Mouse (Mus musculus) activated CD4-positive, CD25-positive, alpha-beta regulatory T cell, adult 4 months (primary cell): ENCODE measurements around the gene Timm50. TPM values are rescaled to one million over a fixed set of nuclear protein-coding genes. Genes with fewer than 3 reads are reported as not detected.

Experiments
- ATAC-seq: one replicate; pipeline ENCODE4 v1.8.0; 2017
- polyA plus RNA-seq, 2 experiments: library from polyadenylated mRNA; unstranded; fragments of 100-300 nt; shearing (Covaris generic); gene quantifications; one replicate each; pipeline ENCODE4 v1.2.1; 2017

The Timm50 gene
- polyA plus RNA-seq, 2 experiments from 2014 or later = 31.2 to 41.1 TPM

DNA sequence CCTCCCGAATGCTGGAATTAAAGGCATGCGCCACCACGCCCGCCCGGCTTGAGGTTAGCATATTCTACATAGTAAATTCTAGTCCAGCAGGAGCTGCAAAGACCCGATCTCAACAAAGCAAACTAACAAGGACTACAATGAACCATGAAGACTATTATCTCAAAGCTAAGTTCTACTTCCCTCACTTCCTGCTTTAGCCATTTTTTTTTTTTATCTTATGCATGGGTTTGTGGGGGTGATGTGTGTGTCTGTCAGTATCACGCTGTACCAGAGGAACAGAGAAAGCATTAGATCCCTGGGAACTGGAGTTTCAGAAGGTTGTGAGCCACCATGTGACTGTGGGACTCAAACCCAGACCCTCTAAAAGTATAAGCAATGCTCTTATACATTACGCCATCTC, 13.4 kb upstream of the Timm50 start:
- ATAC-seq = no peak

DNA sequence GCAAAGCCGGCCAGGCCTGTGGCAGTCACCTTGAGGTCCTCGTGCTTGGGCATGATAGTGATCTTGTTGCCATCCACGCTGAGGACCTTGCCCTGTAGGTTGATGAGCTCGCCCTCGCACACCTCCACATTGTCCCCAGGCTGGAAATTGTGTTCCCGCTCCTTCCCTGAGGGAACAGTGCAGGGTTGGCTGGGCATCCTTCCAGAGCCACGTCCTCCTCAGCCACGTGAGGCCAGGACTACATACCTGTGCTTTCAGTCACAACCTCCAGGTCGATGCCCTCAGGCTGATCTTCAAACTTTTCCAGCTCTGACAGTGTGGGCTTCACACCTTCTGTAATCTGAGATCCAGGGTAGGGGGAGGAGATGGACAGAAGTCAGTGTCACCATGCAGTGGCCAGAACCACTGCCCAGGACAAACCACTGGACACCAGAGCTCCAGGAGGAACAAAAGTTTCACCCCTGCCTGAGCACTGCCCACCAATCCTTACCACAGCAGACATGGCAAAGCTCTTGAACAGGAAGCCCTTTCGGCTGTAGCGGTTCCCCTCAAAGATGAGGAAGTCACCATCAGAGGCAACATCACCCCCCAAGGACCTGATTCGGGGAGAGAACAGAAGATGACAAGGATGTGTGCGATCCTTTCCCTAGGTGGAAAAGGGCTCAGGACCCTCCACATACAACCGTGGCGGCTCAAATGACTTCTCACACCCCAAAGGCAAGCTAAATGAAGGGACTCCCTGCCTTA, 10.3 kb upstream of the Timm50 start:
- ATAC-seq = no peak

DNA sequence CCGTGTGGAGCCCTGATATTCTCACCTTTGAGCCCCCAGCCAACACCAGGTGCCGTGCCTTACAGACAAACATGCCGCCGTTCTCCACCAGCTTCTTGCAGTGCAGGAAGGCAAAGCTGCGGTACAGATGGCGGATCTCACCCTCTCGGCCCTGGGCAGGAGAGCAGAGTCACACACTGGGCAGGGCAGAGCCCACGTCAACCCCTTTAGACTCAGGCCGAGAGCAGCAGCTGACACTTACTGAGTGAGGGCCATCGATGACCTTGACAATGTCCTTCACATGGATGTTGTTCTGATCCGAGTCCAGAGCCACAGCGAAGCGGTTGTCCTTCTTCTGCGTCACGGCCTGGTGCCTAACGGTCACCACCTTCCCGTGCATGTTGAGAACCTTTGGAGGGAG, 6.8 kb upstream of the Timm50 start:
- ATAC-seq = no peak

DNA sequence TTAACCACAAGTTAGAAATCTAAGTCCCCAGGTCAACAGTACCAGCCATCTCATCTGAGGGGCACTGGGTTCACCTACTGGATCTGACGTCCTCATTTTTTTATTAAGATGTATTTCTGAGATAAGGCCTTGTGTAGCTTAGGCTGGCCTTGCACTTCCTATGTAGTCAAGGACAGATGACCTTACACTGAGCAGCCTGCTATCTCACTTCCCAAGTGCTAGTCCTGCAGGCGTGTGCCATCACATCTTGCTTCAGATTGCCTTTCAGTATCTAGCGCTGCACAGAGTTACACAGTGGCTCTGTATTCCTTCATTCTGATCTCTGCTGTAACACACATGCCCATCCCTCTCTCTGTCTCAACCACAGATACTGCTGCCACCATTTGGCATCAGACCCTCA, 6.2 kb upstream of the Timm50 start:
- no peak for ATAC-seq

DNA sequence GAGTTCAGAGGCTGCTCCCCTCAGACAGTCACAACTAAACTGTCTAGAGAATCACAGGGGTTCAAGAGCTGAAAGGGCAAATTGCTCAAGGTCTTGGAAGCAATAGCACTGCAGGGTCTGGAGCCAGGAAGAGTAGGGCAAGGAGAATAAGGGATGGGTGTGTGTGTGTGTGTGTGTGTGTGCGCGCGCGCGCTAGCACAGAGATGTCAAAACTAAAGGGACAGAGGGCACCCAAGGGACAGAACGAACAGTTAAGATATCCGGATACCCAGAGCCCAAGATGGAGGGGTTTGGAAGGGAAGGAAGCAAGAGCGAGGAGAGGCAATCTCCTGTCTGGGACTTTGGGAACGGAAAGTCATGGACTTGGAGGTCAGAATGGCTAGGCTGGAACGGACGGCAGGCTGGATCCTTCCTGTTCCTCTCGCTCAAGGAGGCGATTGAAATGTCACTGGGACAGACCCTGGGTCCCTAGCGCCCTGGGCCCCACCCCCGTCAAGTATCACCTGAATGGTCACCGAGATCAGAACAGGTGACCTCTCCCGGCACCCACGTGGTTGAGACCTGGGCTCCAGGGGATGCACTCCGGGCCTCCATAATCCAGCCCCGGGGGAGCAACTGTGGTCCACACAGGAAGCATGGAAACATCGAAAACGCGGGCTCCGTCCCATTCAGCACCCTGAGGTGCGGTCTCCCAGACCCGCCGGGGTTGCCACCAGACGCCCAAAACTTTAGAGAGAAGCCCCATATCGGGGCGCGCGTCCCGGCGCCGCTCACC, 534 bp downstream of the Timm50 start:
- no peak for ATAC-seq

DNA sequence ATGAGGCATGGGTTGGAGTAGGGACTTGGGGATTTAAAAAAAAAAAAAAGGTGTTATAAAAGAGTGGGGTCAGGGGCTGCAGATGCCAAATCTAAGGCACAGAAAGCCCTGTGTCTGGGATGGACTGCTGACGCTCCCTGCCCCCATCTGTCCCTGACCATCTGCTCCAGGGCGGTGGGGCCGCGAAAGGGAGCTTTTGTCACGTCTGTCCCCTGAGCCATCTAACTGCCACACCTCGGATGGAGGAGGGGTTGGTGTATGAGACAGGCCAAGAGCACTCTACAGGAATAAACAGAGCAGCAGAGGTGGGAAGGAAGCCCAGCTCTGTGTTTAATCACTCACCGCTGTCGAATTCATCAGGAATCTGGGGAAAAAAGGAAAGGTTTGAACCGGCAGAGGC, 2.1 kb downstream of the Timm50 start:
- ATAC-seq = no peak

DNA sequence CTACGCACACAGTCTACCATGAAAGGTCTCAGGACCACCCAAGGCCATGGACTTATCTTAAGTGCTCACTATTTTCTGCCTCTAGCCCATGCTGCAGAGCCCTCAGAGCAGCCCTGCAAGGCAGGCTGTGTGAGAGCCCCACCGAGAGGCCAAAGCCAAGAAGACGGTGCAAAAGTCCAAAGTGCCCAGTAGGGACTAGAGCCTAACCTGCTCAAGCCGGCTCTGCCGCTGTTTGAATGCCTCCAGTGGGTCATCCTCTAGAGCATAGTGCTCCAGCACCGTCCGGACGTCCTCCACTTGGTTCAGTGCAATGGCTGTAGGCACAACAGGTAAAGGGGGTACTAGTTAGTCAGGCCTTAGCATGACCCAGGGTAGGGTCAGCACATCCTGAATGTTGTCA, 5.7 kb downstream of the Timm50 start:
- no peak for ATAC-seq

DNA sequence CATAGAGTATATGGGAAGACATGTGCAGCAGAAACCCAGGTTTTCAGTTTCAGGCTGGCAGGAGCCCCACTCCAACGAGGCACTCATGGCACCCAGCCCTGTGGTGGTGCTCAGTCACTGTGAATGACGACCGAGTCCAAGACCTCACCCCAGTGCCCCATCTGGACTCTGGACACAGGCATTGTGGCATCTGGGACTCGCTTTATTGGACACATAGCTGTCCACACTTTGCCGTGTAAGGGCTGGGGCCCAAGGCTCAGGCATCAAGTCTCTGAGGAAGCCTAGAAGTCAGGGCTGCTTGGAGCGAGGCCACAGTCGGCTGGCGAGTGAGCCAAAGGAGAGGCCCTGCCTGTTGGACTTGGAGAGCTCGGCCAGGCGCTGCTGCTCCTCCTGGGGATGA, 6.2 kb downstream of the Timm50 start:
- ATAC-seq = no peak

DNA sequence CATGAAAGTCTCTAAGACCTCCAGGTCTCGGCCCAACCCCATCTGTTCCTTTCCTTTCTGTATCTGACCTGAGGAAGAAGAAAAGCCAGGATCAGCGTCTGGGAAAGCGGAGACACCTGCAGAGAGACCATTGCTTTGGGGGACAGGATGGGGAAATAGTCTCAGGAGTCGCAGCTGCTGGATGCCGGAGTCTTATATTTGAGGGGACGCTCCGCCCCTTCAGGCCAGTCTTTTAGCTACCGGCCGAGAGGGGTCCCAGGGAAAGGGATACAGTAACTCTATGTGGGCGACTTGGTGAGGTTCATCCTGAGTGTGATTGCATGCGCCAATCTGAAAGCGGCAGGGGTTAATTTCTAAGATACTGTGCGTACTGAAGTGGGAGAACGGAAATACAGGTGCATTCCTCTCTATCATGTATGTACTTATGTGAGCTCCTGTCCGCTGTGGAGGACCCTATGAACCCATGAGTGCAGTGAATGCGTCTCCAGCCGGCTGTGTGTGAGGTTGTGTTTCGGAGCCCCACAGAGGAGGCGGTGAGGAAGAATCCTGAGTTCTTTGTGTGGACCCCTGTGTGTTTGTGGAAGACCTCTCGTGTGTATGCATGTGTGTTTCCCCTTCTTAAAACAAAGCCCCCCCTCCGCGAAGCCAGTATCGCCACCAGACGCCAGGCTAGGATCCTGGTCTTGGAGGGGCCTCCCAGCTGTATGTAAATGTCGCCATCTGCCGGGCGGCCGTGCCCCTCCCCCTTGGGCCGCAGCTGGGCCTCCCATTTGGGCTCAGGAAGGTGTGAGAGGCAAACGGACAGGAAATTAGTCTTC, 10.0 kb downstream of the Timm50 start, which contains the start of gene Dll3:
Gene Dll3 (minus strand): TSS at position 623 of the 818 bp plus-strand sequence.
- no peak for ATAC-seq

DNA sequence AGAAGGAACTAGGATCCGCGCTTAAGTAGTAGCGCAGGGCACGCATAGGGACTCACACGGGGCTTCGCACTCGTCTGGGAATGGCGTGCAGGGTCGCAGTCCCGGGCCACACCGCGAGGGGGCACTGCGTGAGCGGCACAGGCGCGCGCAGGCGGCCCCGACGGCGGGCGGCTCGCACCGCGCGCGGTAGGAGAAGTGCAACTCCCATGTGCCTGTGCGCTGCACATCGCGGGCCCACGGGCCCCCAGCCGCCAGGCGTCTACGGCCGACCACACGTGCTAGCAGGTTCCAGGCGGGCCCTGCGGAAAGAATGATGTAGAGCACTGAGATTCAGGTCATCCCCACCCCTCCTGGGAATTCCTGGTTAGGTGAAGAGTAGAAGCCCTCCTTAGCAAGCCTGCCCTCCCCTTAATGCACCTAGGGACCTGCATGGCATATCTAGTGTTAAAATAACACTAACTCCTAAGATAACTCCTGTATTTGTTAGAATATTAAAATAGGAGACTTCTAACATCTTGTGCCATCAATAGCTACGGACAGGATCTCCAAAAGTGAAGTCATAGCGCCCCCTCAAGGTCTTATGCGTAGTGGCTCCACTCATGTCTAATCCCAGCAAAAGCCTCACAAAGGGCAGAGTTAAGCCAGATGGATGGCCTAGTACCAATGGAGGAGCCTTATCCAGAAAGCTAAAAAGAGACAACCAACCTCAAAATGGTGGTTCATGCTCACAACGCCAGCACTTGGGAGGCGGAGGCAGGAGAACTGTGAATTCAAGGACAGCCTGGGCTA, 12.8 kb downstream of the Timm50 start:
- no peak for ATAC-seq

DNA sequence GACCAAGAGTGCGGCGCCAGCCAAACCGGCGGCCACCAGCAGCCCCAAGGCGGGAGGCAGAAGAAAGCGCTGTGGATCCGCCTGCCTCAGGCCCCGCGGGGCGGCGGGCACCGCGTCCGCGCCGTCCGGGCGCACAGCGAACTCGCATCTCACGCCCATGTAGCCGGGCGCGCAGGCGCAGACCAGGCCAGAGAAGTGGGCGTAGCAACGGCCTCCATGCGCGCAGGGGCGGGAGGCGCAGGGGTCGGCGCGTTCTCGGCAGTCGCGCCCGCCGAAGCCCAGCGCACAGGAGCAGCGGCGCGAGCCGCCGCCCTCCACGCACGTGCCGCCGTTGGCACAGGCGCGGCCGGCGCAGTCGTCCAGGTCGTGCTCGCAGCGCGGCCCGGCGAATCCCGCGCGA, 17.4 kb downstream of the Timm50 start:
- ATAC-seq = no peak

DNA sequence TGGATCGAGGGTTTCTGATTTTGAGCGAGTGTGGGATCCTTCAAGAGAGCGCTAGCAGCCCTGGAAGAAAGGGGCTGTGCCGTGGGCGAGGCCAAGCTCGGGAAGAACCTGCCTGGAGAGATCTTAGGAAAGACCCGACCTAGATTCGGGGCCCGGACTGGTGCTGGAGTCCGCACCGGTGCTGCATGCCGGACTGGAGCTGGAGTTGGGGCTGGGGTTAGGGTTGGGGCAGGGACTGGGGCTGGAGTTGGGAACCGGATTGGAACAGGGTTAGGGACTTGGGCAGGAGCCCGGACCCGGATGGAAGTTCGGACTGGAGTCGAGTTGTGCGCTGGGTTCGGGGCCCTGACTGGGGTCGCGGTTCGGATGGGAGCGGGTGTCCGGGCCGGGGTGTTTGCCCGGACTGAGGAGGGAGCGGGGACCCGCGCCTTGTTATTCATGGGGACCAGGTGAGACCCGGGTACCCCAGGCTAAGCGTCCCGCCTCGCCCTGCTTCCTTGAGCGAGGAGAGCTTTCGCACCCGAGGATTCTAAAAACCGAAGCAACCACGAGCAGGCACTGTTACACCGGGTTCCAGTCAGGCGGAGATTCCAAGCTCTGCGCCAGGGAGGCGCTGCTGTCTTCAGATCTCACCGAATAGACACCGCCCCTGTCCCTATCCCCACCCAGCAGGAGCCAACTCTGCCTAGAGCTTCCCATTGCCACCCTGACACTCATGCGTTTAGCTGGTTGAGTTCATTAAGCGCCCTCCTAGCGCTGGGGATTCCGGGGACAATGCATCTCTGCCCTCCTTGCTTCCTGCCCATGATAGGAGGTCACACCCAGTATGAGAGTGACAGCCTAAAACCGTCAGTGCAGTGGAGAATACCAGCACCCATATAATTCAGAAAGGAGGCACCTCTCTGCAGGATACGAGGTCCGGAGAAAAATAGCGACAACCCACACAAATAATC, 21.0 kb downstream of the Timm50 start, which contains the start of gene Selenov:
Gene Selenov (minus strand): TSS at position 549 of the 953 bp plus-strand sequence.
- ATAC-seq = no peak

DNA sequence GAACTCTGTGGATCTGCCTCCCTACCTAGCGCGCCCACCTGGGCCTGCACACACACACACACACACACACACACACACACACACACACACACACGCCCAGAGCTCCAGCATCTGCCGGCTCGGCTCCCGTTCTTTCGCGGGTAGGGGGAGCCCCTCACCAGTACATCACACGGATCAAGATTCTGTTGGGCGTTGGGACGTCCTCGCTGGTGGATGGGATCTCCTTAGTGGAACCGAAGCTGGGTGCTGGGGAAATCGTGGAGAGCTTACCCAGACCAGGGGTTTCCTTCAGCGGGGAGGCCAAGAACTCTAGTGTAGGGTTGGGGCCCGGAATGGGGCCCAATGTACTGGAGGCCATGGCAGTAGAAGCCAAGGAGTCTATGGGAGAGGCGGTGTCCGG, 21.7 kb downstream of the Timm50 start:
- no peak for ATAC-seq

DNA sequence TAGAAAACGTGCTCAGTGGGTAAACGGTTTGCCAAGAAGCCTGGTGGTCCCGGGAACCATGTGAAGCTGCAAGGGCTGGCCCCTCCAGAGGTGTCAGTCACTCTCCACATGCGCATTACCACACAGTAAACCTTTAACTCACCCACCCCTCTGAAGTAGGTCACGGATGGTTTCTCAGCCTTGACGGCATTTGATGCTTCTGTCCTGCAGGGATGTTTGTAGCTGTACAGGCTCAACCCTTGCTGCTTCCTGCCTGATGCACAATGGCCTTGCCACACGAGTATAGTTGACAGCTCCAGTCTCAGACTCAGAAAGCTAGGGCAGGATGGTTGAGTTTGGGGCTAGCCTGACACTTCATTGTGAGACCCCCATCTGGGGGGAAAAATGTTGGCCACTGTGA, 31.2 kb downstream of the Timm50 start:
- ATAC-seq = no peak

DNA sequence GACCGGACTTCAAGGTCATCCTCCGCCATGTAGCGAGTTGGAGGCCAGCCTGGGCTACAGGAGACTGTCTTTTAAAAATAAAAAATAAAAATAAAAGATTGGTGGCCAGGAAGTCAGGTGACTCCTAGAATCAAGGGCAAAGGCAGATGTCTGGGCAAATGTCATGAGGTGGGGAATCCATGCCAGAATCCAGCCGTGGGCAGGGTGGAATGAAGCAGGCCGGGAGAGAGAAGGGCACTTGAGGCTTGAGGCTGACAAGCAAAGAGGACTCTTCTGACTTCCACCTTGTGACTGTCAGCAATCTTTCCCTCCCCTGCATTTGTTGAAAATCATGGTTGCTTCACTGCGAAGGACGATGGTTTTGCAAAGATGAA, 33.6 kb downstream of the Timm50 start:
- no peak for ATAC-seq

DNA sequence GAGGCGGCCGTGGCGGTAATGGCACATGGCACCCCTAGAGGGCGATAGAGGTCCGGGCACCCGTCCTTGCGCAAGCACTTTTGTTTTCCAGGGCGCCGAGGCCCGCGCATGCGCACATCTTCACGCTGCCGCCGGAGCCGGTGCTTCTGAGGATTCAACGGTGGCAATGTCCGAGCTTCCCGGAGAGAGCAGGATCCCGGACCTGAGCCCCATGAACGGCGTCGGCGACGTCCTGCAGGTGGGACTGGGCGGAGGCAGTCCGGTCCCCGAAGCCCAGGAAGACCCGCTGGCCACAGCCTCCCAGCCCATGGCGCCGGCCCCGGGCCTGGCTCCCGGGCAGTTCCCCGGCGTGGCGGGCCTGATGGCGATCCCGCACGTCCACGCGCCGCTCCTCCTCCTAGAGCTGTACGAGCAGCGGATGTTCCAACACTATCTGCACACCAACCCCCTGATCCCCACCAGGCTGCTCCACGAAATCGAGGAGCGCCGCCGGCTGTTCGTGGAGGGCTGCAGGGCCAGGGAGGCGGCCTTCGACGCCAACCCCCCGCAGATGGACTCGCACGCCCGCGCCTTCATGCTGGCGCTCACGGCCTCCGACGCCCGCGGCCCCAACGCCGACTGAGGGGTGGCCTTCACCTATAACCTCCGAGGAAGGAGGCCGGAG, 34.1 kb downstream of the Timm50 start, which contains the start of gene Eid2b:
Gene Eid2b (plus strand): TSS at position 125 of the 664 bp plus-strand sequence.
- ATAC-seq = peak; percentile 54

DNA sequence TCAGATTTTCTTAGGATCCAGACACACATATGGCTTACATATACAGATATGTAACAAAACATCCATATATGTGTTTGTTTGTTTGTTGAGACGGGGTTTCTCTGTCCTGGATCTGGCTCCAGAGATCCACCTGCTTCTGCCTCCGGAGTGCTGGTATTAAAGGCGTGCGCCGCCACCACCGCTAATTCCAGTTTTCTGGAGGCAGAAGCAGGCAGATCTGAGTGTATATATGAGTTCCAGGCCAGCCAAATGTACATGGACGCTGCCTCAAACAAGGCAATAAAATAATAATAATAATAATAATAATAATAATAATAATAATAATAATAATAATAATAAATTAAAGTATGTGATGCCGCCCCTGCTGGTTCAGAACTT, 34.6 kb downstream of the Timm50 start:
- no peak for ATAC-seq

DNA sequence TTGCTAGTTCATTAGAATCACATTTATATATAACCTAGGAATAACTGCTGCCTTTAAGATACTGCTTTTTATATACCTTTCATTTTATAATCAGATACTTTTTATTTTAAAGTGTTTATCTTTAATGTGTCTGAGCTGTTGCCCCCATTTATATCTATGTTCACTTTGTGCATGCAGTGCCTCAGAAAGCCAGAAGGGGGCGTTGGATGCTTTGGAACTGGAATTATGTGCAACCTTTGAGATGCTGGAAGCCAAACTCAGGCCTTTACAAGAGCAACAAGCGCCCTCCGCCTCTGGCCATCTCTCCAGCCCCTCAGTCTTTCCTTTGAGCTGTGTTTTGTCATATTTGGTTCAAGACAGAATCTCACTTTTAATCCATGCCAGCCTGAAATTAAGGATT, 40.1 kb downstream of the Timm50 start:
- ATAC-seq = no peak

DNA sequence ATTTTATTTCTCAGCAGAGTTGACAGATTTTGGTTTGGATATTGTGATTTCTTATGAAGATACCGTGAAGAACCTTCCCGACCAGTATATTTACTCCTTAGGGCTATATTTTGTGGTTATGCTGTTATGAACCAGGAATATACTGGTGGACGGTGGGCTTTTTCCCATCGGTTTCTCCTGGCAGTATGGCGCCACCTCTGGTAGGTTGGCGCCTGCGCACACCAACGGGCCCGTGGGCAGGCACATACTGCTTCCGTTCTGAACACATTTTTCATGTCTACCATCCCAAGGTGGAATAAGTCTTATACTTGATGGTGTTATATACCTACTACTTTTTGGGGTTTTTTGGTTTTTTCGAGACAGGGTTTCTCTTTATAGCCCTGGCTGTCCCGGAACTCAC, 42.5 kb downstream of the Timm50 start:
- ATAC-seq = no peak

DNA sequence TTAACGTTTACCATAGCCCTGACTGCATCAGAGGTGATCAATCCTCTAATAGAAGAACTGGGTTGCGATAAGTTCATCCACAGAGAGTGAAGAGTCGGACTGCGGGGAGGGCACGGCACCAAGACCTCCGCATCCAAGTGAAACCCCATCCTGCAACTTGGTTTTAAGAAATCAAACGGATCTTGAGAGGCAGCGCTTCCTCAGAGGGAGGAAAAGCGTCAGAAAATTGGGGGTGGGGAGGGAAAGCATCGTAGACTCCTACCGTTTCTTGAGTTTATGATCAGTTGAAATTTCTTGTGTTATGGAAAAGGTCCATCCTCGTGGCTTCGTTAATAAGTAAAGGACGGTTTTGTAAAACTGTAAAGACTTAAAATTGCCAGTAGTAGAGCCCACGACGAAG, 43.3 kb downstream of the Timm50 start:
- no peak for ATAC-seq
